Mouse (Mus musculus): ENCODE measurements around the gene Ptprq.

Gene Ptprq

GRCm38 (mm10) chr10:107628104-107628503, 91.7 kb downstream of the Ptprq start:
- DNase-seq (ENCODE audit: low read depth): no peak

- no peak for DNase-seq (ENCODE audit: low read depth)
Measured at GRCm38 (mm10) chr10:107626648-107627047, 93.2 kb downstream of the Ptprq start.

- no peak for DNase-seq (ENCODE audit: low read depth)
Measured at GRCm38 (mm10) chr10:107624211-107624610, 95.6 kb downstream of the Ptprq start.

- DNase-seq (ENCODE audit: low read depth): no peak
Measured at GRCm38 (mm10) chr10:107615460-107615859, 104.4 kb downstream of the Ptprq start.

- DNase-seq (ENCODE audit: low read depth): no peak
Measured at GRCm38 (mm10) chr10:107601371-107601770, 118.5 kb downstream of the Ptprq start.

- no peak for DNase-seq (ENCODE audit: low read depth)
Measured at GRCm38 (mm10) chr10:107583360-107583759, 136.5 kb downstream of the Ptprq start.

GRCm38 (mm10) chr10:107569044-107569443, 150.8 kb downstream of the Ptprq start:
- no peak for DNase-seq (ENCODE audit: low read depth)

- no peak for DNase-seq (ENCODE audit: low read depth)
Measured at GRCm38 (mm10) chr10:107568261-107568660, 151.6 kb downstream of the Ptprq start.

GRCm38 (mm10) chr10:107562875-107563274, 157.0 kb downstream of the Ptprq start:
- DNase-seq (ENCODE audit: low read depth): no peak

GRCm38 (mm10) chr10:107560881-107561280, 159.0 kb downstream of the Ptprq start:
- no peak for DNase-seq (ENCODE audit: low read depth)

- DNase-seq (ENCODE audit: low read depth): no peak
Measured at GRCm38 (mm10) chr10:107543026-107543425, 176.8 kb downstream of the Ptprq start.

- DNase-seq (ENCODE audit: low read depth): no peak
Measured at GRCm38 (mm10) chr10:107528758-107529157, 191.1 kb downstream of the Ptprq start.

GRCm38 (mm10) chr10:107519216-107519615, 200.6 kb downstream of the Ptprq start:
- DNase-seq (ENCODE audit: low read depth): no peak

GRCm38 (mm10) chr10:107516641-107517040, 203.2 kb downstream of the Ptprq start:
- no peak for DNase-seq (ENCODE audit: low read depth)

GRCm38 (mm10) chr10:107514735-107515134, 205.1 kb downstream of the Ptprq start:
- DNase-seq (ENCODE audit: low read depth): no peak

GRCm38 (mm10) chr10:107506397-107506796, 213.5 kb downstream of the Ptprq start:
- DNase-seq (ENCODE audit: low read depth): no peak

- no peak for DNase-seq (ENCODE audit: low read depth)
Measured at GRCm38 (mm10) chr10:107503430-107503829, 216.4 kb downstream of the Ptprq start.

GRCm38 (mm10) chr10:107502193-107502592, 217.7 kb downstream of the Ptprq start:
- DNase-seq (ENCODE audit: low read depth): no peak

GRCm38 (mm10) chr10:107499656-107500055, 220.2 kb downstream of the Ptprq start:
- DNase-seq (ENCODE audit: low read depth): no peak

- no peak for DNase-seq (ENCODE audit: low read depth)
Measured at GRCm38 (mm10) chr10:107496402-107496801, 223.4 kb downstream of the Ptprq start.

GRCm38 (mm10) chr10:107494568-107494967, 225.3 kb downstream of the Ptprq start, which contains the start of gene Myf6:
Gene Myf6 (minus strand): TSS chr10:107494737.
- no peak for DNase-seq (ENCODE audit: low read depth)

GRCm38 (mm10) chr10:107493580-107494474, 226.0 kb downstream of the Ptprq start:
- DNase-seq (ENCODE audit: low read depth): no peak

GRCm38 (mm10) chr10:107492867-107493579, 226.8 kb downstream of the Ptprq start:
- no peak for DNase-seq (ENCODE audit: low read depth)
